Mouse (Mus musculus) erythroblast, embryonic 14.5 days (primary cell): Measurements from ENCODE around the gene Zfp74.

Experiments
- GATA1 ChIP-seq: IDR thresholded peaks from 2 replicates; pipeline ENCODE4 v1.6.1; 2012; ENCODE audit warnings: low read length, inconsistent platforms, mixed read lengths
- TAL1 ChIP-seq: IDR thresholded peaks from 3 replicates; pipeline ENCODE4 v1.6.1; 2012; ENCODE audit warnings: low read length, inconsistent platforms, mixed read lengths

GRCm38 (mm10) chr7:29921439-29922093 lies 32.3 kb downstream of the Zfp74 start:
- TF ChIP-seq TAL1 (no peak), GATA1 (no peak)
